Mouse (Mus musculus) ES-E14 (cell line): ENCODE results near the gene Psme2.

Experiments used
- CHD2 ChIP-seq: IDR thresholded peaks from 2 replicates; pipeline ENCODE4 v1.6.1; 2014; ENCODE audit warnings: mild to moderate bottlenecking, low read depth, low read length, inconsistent platforms
- HCFC1 ChIP-seq: IDR thresholded peaks from 2 replicates; pipeline ENCODE4 v1.6.1; 2012; ENCODE audit warnings: low read length, inconsistent platforms, borderline replicate concordance; ENCODE audit not compliant: insufficient read depth

DNA sequence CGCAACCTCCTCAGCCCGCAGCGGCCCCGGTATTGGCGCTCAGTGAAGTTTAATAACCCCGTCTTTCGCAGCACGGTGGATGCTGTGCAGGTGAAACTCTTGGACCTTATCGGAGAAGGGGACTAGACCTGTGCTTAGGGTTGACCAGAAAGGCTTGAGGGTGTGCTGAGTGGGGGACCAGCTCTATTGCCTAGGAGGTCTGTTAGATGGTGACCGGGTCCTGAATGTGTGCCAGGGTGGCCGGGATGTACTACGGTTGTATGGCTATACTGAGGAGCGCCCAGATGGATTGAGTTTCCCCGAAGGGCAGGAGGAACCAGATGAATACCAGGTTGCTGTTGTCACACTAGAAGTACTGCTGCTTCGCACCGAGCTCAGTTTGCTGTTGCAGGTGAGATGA lies 1.3 kb upstream of the Psme2 start:
- TF ChIP-seq HCFC1 (no peak), CHD2 (no peak)
